Mouse (Mus musculus): Measurements from ENCODE around the gene Brca1. TPM values are rescaled to one million over a fixed set of nuclear protein-coding genes. Genes with fewer than 3 reads are reported as not detected.
A peak's percentile ranks its signal among the peaks of the same experiment; 100 is the strongest.

Brca1 gene
- polyA plus RNA-seq, 1 experiment from 2014 or later, result 16.1 TPM

DNA sequence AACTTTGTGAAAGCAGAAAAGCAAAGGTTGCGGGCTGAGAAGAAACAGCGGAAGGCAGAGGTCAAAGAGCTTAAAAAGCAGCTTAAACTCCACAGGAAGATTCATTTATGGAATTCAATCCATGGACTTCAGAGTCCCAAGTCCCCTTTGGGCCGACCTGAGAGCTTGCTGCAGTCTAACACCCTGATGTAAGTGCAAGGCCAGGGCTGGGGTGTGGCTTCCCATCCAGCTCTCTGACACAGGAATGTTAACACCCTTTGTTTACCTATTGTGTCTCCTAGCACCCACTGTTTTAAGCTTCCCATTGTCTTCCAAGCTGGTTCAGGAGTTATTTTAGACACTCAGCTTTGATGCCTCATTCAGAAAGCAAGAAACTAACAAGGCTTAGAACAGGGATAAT, 16.7 kb upstream of the Brca1 start:
- peaks cover 99% of the 10 kb centered on the region for H3K36me3 ChIP-seq

DNA sequence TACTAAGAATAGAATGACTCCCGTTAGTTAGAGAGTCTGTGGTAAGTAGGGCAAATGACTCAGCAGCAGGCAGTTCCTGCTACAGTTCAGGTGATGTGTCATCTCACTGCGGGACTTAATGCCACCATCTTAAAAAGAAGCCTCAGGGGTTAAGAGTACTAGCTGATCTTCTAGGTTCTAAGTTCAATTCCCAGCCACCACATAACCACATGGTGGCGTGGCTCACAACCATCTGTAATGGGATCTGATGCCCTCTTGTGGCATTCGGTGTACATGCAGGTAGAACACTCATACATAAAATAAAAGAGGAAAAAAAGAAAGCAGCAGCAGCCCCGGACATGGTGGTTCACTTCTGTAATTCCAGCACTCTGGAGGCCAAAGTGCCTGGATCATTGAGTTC, 10.6 kb upstream of the Brca1 start:
- WGBS, result 46% methylated on average over 5 of the region's 5 CpGs
- Histone ChIP-seq H3K27ac (no peak overlapping the region), H3K4me1 (replicated peaks) (no peaks in the 10 kb centered on the region), H3K27me3 (ENCODE audit: insufficient read depth, poor library complexity, severe bottlenecking) (no peaks in the 10 kb centered on the region), H3K4me3 (no peak overlapping the region), H3K9me3 (no peaks in the 10 kb centered on the region), H3K36me3 (peaks cover 96% of the 10 kb centered on the region)
- DNase-seq (ENCODE audit: low spot score), result peak; percentile 45

More for the DNA sequence above, 16.7 kb upstream of the Brca1 start:
- no peak for DNase-seq (ENCODE audit: low spot score)
- H3K4me1 ChIP-seq (replicated peaks), result no peaks in the 10 kb centered on the region
- WGBS, result 90% methylated on average over 3 of the region's 3 CpGs
- H3K27me3 ChIP-seq (ENCODE audit: insufficient read depth, poor library complexity, severe bottlenecking), result no peaks in the 10 kb centered on the region
- no peaks in the 10 kb centered on the region for H3K9me3 ChIP-seq
- H3K27ac ChIP-seq, result no peak overlapping the region
- no peak overlapping the region for H3K4me3 ChIP-seq

DNA sequence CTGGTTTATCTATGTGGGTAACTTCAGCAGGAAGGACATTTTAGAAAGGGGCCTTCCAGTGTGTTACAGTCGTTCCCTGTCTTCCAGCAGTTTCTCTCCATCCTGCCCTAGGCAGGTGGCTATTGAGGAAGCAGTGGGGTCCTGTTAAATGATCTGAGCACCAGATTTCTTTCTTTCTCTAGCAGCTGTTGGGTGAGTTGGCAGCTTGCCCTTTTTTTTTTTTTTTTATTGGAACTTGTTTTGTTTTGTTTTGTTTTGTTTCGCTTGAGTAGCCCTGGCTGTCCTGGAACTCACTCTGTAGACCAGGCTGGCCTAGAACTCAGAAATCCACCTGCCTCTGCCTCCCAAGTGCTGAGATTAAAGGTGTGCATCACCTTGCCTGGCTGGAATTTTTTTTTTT, 5.2 kb upstream of the Brca1 start:
- Histone ChIP-seq H3K36me3 (peaks cover 67% of the 10 kb centered on the region), H3K4me3 (no peak overlapping the region), H3K9me3 (no peaks in the 10 kb centered on the region), H3K27me3 (ENCODE audit: insufficient read depth, poor library complexity, severe bottlenecking) (no peaks in the 10 kb centered on the region), H3K27ac (no peak overlapping the region), H3K4me1 (replicated peaks) (peaks cover 15% of the 10 kb centered on the region)
- 86% methylated on average over 2 of the region's 2 CpGs for WGBS
- DNase-seq (ENCODE audit: low spot score), result no peak

GRCm38 (mm10) chr11:101556541-101556940, 4.8 kb upstream of the Brca1 start:
- Histone ChIP-seq H3K4me3 (no peak overlapping the region), H3K36me3 (peaks cover 63% of the 10 kb centered on the region), H3K4me1 (replicated peaks) (peaks cover 15% of the 10 kb centered on the region), H3K27me3 (ENCODE audit: insufficient read depth, poor library complexity, severe bottlenecking) (no peaks in the 10 kb centered on the region), H3K27ac (no peak overlapping the region), H3K9me3 (no peaks in the 10 kb centered on the region)
- WGBS, result 92% methylated on average over 7 of the region's 7 CpGs
- no peak for DNase-seq (ENCODE audit: low spot score)

GRCm38 (mm10) chr11:101553354-101553930, 1.7 kb upstream of the Brca1 start:
- 30% methylated on average over 8 of the region's 8 CpGs for WGBS
- H3K36me3 ChIP-seq, result peaks cover 48% of the 10 kb centered on the region
- peak overlapping the region; percentile 85 for H3K4me3 ChIP-seq
- H3K9me3 ChIP-seq, result no peaks in the 10 kb centered on the region
- H3K4me1 ChIP-seq (replicated peaks), result peaks cover 27% of the 10 kb centered on the region
- no peaks in the 10 kb centered on the region for H3K27me3 ChIP-seq (ENCODE audit: insufficient read depth, poor library complexity, severe bottlenecking)
- no peak for DNase-seq (ENCODE audit: low spot score)
- peak overlapping the region; percentile 98 for H3K27ac ChIP-seq

GRCm38 (mm10) chr11:101552476-101553300, 933 bp upstream of the Brca1 start:
- Histone ChIP-seq H3K27me3 (ENCODE audit: insufficient read depth, poor library complexity, severe bottlenecking) (no peaks in the 10 kb centered on the region), H3K9me3 (no peaks in the 10 kb centered on the region), H3K36me3 (peaks cover 47% of the 10 kb centered on the region), H3K4me3 (peak overlapping the region; percentile 85), H3K4me1 (replicated peaks) (peaks cover 27% of the 10 kb centered on the region), H3K27ac (peak overlapping the region; percentile 98)
- DNase-seq (ENCODE audit: low spot score), result peak; percentile 97
- WGBS, result under 1% methylated on average over 37 of the region's 37 CpGs

DNA sequence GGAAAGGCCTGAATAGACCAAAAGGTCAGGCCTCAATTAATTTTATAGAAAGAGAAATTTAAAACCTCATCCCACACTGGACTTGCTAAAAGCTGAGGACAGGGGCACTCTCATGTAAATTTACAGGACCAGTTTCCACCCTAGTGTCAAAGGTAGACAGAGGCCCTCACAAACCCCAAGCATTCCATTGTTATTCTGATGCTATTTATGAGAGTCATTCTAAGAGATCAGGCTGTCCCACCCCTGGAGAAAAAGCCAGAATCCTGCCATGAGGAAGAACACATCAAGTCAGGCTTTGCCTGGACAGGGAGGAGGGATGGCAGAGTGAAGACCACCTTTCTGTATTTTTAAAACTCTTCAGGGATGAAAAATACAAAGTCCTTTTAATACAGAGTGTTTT, 3.2 kb downstream of the Brca1 start:
- peaks cover 60% of the 10 kb centered on the region for H3K36me3 ChIP-seq
- H3K4me1 ChIP-seq (replicated peaks), result peaks cover 15% of the 10 kb centered on the region
- no peak overlapping the region for H3K27ac ChIP-seq
- no peak for DNase-seq (ENCODE audit: low spot score)
- no peaks in the 10 kb centered on the region for H3K9me3 ChIP-seq
- H3K4me3 ChIP-seq, result no peak overlapping the region
- no peaks in the 10 kb centered on the region for H3K27me3 ChIP-seq (ENCODE audit: insufficient read depth, poor library complexity, severe bottlenecking)

GRCm38 (mm10) chr11:101544132-101544531, 7.6 kb downstream of the Brca1 start:
- WGBS, result 89% methylated on average over 1 of the region's 1 CpGs
- H3K4me1 ChIP-seq (replicated peaks), result peaks cover 7% of the 10 kb centered on the region; the same call in 1 of the 2 replicates

GRCm38 (mm10) chr11:101543533-101543932, 8.2 kb downstream of the Brca1 start:
- no peaks in the 10 kb centered on the region for H3K27me3 ChIP-seq (ENCODE audit: insufficient read depth, poor library complexity, severe bottlenecking)
- H3K4me3 ChIP-seq, result no peak overlapping the region
- H3K27ac ChIP-seq, result no peak overlapping the region
- H3K9me3 ChIP-seq, result no peaks in the 10 kb centered on the region
- no peak for DNase-seq (ENCODE audit: low spot score)
- H3K4me1 ChIP-seq (replicated peaks), result peaks cover 7% of the 10 kb centered on the region; the same call in 1 of the 2 replicates
- H3K36me3 ChIP-seq, result peaks cover 87% of the 10 kb centered on the region
- WGBS, result 93% methylated on average over 9 of the region's 9 CpGs

More at GRCm38 (mm10) chr11:101544132-101544531, 7.6 kb downstream of the Brca1 start:
- DNase-seq (ENCODE audit: low spot score), result no peak
- Histone ChIP-seq H3K9me3 (no peaks in the 10 kb centered on the region), H3K36me3 (peaks cover 87% of the 10 kb centered on the region), H3K27me3 (ENCODE audit: insufficient read depth, poor library complexity, severe bottlenecking) (no peaks in the 10 kb centered on the region), H3K27ac (no peak overlapping the region; the same call in 1 of the 2 replicates), H3K4me3 (no peak overlapping the region)

GRCm38 (mm10) chr11:101526686-101527085, 25.1 kb downstream of the Brca1 start:
- Histone ChIP-seq H3K27ac (no peak overlapping the region), H3K4me3 (no peak overlapping the region), H3K27me3 (ENCODE audit: insufficient read depth, poor library complexity, severe bottlenecking) (no peaks in the 10 kb centered on the region), H3K4me1 (replicated peaks) (no peaks in the 10 kb centered on the region), H3K36me3 (peaks cover 94% of the 10 kb centered on the region), H3K9me3 (no peaks in the 10 kb centered on the region)
- 92% methylated on average over 4 of the region's 4 CpGs for WGBS
- DNase-seq (ENCODE audit: low spot score), result no peak

GRCm38 (mm10) chr11:101525936-101526595, 25.7 kb downstream of the Brca1 start:
- no peaks in the 10 kb centered on the region for H3K4me1 ChIP-seq (replicated peaks)
- H3K9me3 ChIP-seq, result no peaks in the 10 kb centered on the region
- DNase-seq (ENCODE audit: low spot score), result no peak
- H3K36me3 ChIP-seq, result peaks cover 88% of the 10 kb centered on the region
- H3K27ac ChIP-seq, result no peak overlapping the region
- H3K4me3 ChIP-seq, result no peak overlapping the region
- H3K27me3 ChIP-seq (ENCODE audit: insufficient read depth, poor library complexity, severe bottlenecking), result no peaks in the 10 kb centered on the region
- 96% methylated on average over 9 of the region's 9 CpGs for WGBS

DNA sequence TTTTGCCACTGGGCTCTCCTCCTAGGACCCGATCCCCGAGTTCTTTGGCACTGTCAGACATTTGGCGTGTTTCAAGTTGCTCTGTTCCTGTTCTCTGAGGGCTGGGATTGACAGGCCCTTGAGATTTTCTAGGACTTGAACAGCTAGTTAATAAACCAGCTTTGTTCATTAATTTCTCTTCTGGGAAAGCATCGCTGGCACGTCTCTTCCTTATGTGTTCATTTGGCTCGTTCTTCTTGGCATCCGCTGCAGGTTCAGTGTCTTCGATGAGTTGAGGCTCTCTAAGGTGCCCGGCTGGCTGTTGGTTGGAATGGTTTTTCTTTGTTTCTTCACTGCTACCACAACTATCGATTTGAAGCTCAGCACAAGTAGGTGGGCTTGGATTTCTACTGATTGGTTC, 26.7 kb downstream of the Brca1 start:
- no peaks in the 10 kb centered on the region for H3K9me3 ChIP-seq
- peaks cover 78% of the 10 kb centered on the region for H3K36me3 ChIP-seq
- 93% methylated on average over 10 of the region's 10 CpGs for WGBS
- no peaks in the 10 kb centered on the region for H3K27me3 ChIP-seq (ENCODE audit: insufficient read depth, poor library complexity, severe bottlenecking)
- no peaks in the 10 kb centered on the region for H3K4me1 ChIP-seq (replicated peaks)
- no peak overlapping the region for H3K4me3 ChIP-seq
- no peak for DNase-seq (ENCODE audit: low spot score)
- no peak overlapping the region for H3K27ac ChIP-seq

DNA sequence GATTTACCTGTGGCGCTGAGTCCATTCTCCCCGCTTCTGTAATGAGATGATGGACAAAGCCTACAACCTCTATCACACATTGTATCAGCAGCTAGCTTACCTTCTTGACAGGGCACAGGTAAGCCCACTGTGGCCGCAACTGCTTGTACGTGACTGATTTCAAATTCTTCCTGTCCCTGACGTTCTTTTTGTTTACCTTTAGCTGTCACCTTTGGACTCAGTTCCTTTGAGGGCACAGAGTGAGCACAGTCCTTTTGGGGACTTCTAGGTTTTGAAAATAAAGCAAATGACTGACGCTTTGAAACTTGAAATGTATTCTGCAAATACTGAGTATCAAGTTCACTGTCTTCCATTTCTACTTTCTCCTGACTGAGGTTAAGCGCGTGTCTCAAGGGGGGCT, 27.3 kb downstream of the Brca1 start:
- H3K4me3 ChIP-seq, result no peak overlapping the region
- H3K4me1 ChIP-seq (replicated peaks), result no peaks in the 10 kb centered on the region
- DNase-seq (ENCODE audit: low spot score), result no peak
- H3K36me3 ChIP-seq, result peaks cover 82% of the 10 kb centered on the region
- H3K27ac ChIP-seq, result no peak overlapping the region
- H3K9me3 ChIP-seq, result no peaks in the 10 kb centered on the region
- no peaks in the 10 kb centered on the region for H3K27me3 ChIP-seq (ENCODE audit: insufficient read depth, poor library complexity, severe bottlenecking)
- WGBS, result 93% methylated on average over 8 of the region's 8 CpGs

Measured in hindbrain, embryonic 10.5 days (tissue).